Mouse (Mus musculus) ES-Bruce4 (cell line): Measurements from ENCODE around the gene Ramp3.

Experiments used
- CTCF ChIP-seq: IDR thresholded peaks from one replicate; pipeline ENCODE4 v1.8.1; 2011; ENCODE audit warnings: low read depth, low read length
- EP300 ChIP-seq: IDR thresholded peaks from 2 replicates; pipeline ENCODE4 v1.6.1; 2011; ENCODE audit warnings: low read depth, low read length; ENCODE audit not compliant: insufficient read depth
- POLR2A ChIP-seq: IDR thresholded peaks from one replicate; pipeline ENCODE4 v1.8.1; 2011; ENCODE audit warnings: low read length; ENCODE audit not compliant: insufficient read depth

DNA sequence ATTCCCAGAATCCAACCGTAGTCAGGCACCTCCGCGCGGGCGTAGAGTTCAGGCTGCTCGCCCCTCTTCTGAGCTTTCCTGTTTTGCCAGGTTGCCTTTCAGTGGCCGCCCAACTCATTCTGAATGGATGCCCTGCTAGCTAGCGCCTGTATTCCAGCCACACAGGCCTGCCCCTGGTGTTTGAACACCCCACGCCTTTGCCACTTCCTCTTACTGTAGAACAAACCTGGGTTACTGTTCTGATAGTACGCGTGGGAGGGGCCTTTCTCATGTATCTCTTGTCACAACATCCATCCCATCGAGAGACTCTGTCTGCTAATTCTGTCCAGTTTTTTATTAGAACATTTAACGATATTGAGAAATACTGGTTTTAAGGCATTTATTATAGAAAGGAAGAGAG, 48.5 kb downstream of the Ramp3 start:
- no peak for TF ChIP-seq EP300
- no peak for TF ChIP-seq CTCF
- TF ChIP-seq POLR2A: no peak
